Mouse (Mus musculus): ENCODE results near the gene Lpar1. TPM values are rescaled to one million over a fixed set of nuclear protein-coding genes. Genes with fewer than 3 reads are reported as not detected.

Lpar1 gene
- polyA plus RNA-seq, 1 experiment from 2014 or later = 29.6 TPM

DNA sequence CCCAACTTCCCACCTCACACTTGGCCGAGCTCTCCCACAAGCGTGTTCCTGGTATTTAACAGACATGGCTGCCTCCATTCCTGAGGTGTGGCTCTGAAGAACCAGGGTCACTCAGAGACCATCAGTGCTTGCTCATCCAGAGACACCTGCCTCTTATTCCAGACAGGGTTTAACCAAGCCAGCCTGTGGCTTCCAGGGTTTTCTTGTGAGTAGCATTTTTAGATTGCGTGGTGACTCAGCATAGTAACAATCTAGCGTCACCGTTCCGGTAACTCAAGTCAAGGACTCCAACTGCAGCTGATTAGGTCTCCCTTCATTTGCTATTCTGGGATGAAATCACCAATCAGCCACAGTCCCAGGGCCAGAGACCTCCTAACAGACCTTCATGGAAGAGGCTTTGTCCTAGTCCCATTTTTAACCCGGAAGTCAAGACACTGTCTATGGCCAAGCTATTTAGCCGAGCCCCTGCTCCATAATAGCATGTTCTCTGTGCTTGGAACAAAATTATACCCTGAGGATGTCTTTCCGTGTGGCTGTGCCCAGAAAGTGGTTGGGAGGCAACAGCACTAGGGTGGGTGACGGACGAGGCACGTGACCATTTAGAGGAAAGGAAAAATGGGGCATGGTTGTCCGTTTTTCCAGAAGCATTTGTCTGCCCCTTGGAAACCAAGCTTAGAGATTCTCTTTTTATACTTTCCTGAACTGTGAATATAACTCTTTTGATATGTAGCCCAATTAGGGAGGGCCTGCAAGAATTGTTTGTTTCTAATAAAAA lies 89.1 kb downstream of the Lpar1 start:
- Histone ChIP-seq H3K9me3 (no peaks in the 10 kb centered on the region), H3K27ac (replicated peaks) (no peak overlapping the region), H3K4me2 (replicated peaks) (no peak overlapping the region), H3K4me3 (no peak overlapping the region), H3K27me3 (no peaks in the 10 kb centered on the region), H3K9ac (replicated peaks) (no peak overlapping the region), H3K4me1 (no peaks in the 10 kb centered on the region), H3K36me3 (no peaks in the 10 kb centered on the region)
- ATAC-seq (replicated peaks) = no peak
- 83% methylated on average over 13 of the region's 13 CpGs for WGBS

DNA sequence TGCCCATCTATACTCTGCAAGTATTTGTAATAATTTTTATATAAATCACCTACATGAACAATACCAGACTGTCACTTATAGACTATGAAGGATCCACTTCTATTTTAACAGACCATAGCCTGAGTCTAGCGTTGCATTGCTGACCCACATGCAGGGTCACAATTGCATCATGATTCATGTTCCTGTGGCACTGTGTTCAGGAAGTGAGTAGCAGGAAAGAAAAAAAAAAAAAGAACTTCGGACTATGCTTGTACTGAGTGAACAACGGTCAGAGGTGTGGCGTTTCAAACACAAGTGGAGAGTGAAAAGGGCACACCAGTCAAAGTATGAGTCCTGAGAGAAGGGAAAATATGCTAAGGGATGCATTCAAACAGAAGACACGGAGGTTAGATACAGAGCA lies 90.7 kb downstream of the Lpar1 start:
- H3K9me3 ChIP-seq = no peaks in the 10 kb centered on the region
- H3K27me3 ChIP-seq = no peaks in the 10 kb centered on the region
- 93% methylated on average over 5 of the region's 5 CpGs for WGBS
- no peak overlapping the region for H3K4me3 ChIP-seq
- no peak overlapping the region for H3K27ac ChIP-seq (replicated peaks)
- no peak overlapping the region for H3K9ac ChIP-seq (replicated peaks)
- H3K4me2 ChIP-seq (replicated peaks) = no peak overlapping the region
- ATAC-seq (replicated peaks) = no peak
- H3K36me3 ChIP-seq = no peaks in the 10 kb centered on the region
- no peaks in the 10 kb centered on the region for H3K4me1 ChIP-seq

DNA sequence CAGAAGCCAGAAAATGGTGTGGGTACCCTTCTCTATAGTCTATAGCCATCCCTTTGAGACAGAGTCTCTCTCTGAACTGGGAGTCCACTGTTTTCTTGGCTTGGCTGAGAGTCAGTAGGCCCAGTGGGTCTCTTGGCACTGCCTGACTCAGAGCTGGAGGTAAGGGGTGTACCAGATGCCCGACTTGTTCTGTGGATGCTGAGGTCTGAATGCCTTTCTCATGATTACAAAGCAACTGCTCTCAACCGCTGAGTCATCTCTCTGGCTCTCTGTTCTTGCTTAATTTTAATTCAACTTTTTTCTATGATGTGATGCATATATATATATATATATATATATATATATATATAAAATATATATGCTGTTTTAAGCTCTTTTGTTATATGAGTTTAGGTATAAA lies 91.1 kb downstream of the Lpar1 start:
- Histone ChIP-seq H3K27me3 (no peaks in the 10 kb centered on the region), H3K4me1 (no peaks in the 10 kb centered on the region), H3K27ac (replicated peaks) (no peak overlapping the region), H3K9me3 (no peaks in the 10 kb centered on the region), H3K9ac (replicated peaks) (no peak overlapping the region), H3K4me2 (replicated peaks) (no peak overlapping the region), H3K4me3 (no peak overlapping the region), H3K36me3 (no peaks in the 10 kb centered on the region)
- WGBS = 90% methylated on average over 2 of the region's 2 CpGs
- no peak for ATAC-seq (replicated peaks)

DNA sequence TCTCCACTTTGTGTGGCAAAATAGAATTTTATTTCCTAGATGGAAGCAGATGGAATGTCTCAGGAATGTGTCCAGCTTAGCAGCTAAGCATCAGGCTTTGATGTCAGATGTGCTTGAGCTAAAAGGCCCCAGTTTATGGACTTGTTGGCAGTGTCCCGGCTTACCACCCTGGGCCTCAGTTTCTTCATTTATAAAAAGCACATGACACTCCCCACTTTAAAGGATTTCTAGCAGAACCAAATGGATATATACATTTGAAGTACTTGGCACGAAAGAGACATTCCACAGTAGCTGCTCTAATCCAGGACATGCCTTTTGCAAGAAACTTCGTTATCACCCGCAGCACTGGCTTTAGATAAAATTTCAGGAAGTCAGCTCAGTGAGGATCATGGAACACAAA lies 100.4 kb downstream of the Lpar1 start:
- no peak overlapping the region for H3K4me2 ChIP-seq (replicated peaks)
- H3K27ac ChIP-seq (replicated peaks) = no peak overlapping the region
- H3K4me1 ChIP-seq = no peaks in the 10 kb centered on the region
- H3K27me3 ChIP-seq = no peaks in the 10 kb centered on the region
- H3K9ac ChIP-seq (replicated peaks) = no peak overlapping the region
- ATAC-seq (replicated peaks) = no peak
- H3K9me3 ChIP-seq = no peaks in the 10 kb centered on the region
- 84% methylated on average over 4 of the region's 4 CpGs for whole genome bisulfite sequencing
- no peaks in the 10 kb centered on the region for H3K36me3 ChIP-seq
- H3K4me3 ChIP-seq = no peak overlapping the region

DNA sequence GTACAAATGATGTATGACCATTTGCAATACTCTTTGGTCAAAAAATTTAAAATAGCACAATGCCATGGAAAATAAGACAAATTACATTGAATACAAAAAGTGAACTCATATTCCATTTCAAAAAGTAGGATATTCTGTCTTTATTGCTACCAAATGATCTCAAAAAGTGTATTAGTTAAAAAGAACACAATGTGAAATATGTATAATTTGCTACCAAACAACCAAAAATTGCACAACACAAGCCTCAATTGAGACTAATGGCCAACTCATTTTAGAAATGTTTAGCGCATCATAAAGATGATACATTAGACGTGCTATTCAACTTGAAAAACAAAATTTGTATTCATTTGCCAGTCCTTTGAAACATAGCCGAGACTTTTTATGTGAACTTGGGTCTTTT lies 104.9 kb downstream of the Lpar1 start:
- Histone ChIP-seq H3K4me3 (no peak overlapping the region), H3K27me3 (no peaks in the 10 kb centered on the region), H3K9me3 (no peaks in the 10 kb centered on the region), H3K4me1 (no peaks in the 10 kb centered on the region), H3K9ac (replicated peaks) (no peak overlapping the region), H3K4me2 (replicated peaks) (no peak overlapping the region), H3K36me3 (no peaks in the 10 kb centered on the region), H3K27ac (replicated peaks) (no peak overlapping the region)
- no peak for ATAC-seq (replicated peaks)
- 87% methylated on average over 3 of the region's 3 CpGs for WGBS

DNA sequence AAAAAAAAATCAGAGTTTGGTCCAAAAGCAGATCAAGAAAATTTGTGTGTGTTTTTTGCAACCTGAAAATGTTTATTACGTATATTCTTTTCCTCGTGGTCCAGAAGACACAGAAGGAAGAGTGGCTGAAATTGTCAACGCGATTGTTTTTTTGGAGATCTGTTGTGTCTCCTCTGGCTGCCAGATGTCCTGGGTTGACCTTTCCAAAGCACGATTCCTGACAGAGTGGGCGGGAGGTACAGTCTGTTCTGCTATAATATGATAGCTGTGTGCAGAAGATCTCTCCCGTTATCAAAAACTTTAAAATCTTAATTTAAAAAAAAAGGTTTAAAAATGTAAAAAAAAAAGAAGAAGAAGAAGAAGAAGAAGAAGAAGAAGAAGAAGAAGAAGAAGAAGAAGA lies 105.9 kb downstream of the Lpar1 start:
- no peaks in the 10 kb centered on the region for H3K36me3 ChIP-seq
- no peak overlapping the region for H3K4me2 ChIP-seq (replicated peaks)
- H3K9me3 ChIP-seq = no peaks in the 10 kb centered on the region
- no peaks in the 10 kb centered on the region for H3K4me1 ChIP-seq
- WGBS = 89% methylated on average over 7 of the region's 7 CpGs
- no peak overlapping the region for H3K4me3 ChIP-seq
- no peak overlapping the region for H3K9ac ChIP-seq (replicated peaks)
- H3K27me3 ChIP-seq = no peaks in the 10 kb centered on the region
- no peak overlapping the region for H3K27ac ChIP-seq (replicated peaks)
- no peak for ATAC-seq (replicated peaks)

DNA sequence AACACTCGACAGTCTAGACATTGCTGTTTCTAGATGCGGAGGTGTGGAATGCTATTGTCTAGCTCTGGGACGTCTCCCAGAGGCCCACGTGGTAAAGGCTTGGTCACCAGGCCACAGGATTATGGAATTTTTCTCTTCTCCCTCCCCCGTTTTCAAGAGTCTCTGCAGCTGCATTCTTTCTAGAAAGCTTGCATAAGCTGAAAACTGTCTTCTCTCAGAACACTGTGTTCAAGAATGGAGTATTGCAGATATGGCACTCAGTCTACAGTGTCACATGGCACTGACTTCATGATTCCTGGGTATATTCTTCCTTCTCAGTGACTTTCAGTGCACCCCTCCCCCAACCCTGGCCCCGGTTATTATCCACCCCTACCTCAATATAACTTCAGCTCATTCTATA lies 107.9 kb downstream of the Lpar1 start:
- Histone ChIP-seq H3K27ac (replicated peaks) (no peak overlapping the region), H3K36me3 (no peaks in the 10 kb centered on the region), H3K9me3 (no peaks in the 10 kb centered on the region), H3K4me2 (replicated peaks) (no peak overlapping the region), H3K27me3 (no peaks in the 10 kb centered on the region), H3K9ac (replicated peaks) (no peak overlapping the region), H3K4me3 (no peak overlapping the region), H3K4me1 (no peaks in the 10 kb centered on the region)
- no peak for ATAC-seq (replicated peaks)
- 80% methylated on average over 6 of the region's 6 CpGs for WGBS

DNA sequence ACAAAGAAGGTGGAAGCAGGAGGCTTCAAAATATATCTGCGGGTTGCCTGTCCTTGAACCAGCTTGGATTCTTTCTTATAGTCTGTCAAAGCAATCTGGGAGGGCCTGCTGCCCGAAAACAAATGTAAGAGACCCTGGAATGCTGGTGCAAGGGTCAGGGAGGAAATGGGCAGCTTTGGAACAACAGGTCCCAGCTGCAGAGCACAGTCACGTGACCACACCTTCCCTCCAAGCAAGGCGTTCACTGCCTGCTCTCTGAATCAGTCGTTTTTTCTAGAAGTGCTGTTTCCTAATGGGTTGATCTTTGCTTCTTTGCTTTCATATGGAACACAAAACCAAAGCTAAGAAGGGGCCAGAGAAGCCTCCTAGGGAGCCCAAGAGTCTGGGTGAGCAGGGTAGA lies 111.4 kb downstream of the Lpar1 start:
- no peaks in the 10 kb centered on the region for H3K36me3 ChIP-seq
- ATAC-seq (replicated peaks) = no peak
- no peak overlapping the region for H3K9ac ChIP-seq (replicated peaks)
- no peaks in the 10 kb centered on the region for H3K27me3 ChIP-seq
- no peak overlapping the region for H3K4me3 ChIP-seq
- H3K4me1 ChIP-seq = peaks cover 3% of the 10 kb centered on the region
- no peaks in the 10 kb centered on the region for H3K9me3 ChIP-seq
- no peak overlapping the region for H3K27ac ChIP-seq (replicated peaks)
- H3K4me2 ChIP-seq (replicated peaks) = no peak overlapping the region
- 53% methylated on average over 5 of the region's 5 CpGs for whole genome bisulfite sequencing

DNA sequence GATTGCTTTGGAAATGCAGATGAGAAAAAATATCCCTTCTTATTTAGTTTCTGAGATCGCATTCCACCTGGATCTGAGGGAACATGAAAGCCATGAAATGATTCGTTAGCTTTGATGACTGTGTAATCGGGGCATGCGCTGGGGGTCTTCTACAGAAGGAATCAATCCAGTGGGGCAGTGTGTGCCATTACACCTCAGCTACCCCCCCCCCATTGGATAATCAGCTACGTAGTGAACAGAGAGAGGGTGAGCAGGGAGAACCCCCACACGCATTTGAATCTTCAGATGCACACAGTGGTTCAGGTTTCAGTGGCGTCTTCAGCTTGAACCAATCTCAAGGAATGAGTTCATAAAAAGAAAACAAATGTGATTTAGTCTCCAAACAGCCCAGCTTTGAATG lies 115.0 kb downstream of the Lpar1 start:
- Histone ChIP-seq H3K9me3 (no peaks in the 10 kb centered on the region), H3K27ac (replicated peaks) (no peak overlapping the region), H3K9ac (replicated peaks) (no peak overlapping the region), H3K27me3 (no peaks in the 10 kb centered on the region), H3K36me3 (no peaks in the 10 kb centered on the region), H3K4me1 (peaks cover 3% of the 10 kb centered on the region), H3K4me2 (replicated peaks) (no peak overlapping the region), H3K4me3 (no peak overlapping the region)
- WGBS = 43% methylated on average over 7 of the region's 7 CpGs
- ATAC-seq (replicated peaks) = peak; percentile 55; the same call in 1 of the 2 replicates

DNA sequence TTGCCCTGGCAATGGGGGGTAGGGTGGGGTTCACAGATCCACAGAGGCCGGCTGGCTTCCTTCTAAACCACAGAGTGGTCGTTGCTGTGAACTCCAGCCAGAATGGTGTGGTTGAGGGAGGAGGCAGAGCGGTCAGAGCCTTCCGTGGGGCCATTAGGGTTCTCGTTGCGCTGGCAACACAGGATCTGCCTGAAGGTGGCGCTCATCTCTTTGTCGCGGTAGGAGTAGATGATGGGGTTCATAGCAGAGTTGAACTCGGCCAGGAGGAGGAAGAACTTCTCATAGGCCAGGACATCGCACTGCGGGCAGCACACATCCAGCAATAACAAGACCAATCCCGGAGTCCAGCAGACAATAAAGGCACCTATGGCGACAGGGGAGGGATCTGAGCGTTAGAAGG lies 116.4 kb downstream of the Lpar1 start:
- Histone ChIP-seq H3K27me3 (no peaks in the 10 kb centered on the region), H3K9me3 (no peaks in the 10 kb centered on the region), H3K4me3 (no peak overlapping the region), H3K27ac (replicated peaks) (no peak overlapping the region), H3K9ac (replicated peaks) (no peak overlapping the region), H3K4me2 (replicated peaks) (no peak overlapping the region), H3K36me3 (no peaks in the 10 kb centered on the region), H3K4me1 (peaks cover 3% of the 10 kb centered on the region)
- WGBS = 91% methylated on average over 15 of the region's 15 CpGs
- ATAC-seq (replicated peaks) = no peak

DNA sequence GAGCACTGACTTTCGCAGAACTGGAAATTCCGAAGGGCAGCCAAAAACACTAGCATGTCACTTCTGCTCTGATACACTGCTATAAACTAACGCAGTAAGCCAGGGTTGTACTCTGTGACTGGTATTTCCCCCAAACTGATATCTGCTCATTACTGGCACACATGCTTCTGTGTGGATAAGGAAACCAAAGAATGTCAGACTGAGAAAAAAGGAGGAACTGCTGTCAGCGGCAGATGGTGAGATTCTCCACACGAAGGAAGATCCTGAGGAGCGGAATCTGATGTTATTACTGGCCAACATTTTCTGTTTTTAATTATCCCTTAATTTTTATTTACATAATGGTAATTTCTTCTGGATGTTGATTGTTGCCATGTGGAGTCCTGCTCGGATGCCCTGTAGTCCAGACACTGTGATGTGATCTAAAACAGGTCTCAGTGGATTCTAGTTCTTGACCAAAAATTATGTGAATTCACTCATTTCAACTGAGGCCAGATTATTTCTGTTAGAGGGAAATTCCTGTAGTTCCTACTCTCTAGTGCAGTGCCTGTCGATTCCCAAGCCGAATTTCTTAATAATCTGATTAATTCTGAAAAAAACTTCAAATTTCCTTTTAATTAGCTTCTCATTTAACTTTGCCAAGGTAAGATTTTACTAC lies 130.3 kb downstream of the Lpar1 start:
- H3K4me3 ChIP-seq = no peak overlapping the region
- H3K27ac ChIP-seq (replicated peaks) = 0 out of 2 replicates have a peak overlapping the region, but pooled peaks have one; percentile 31
- no peaks in the 10 kb centered on the region for H3K9me3 ChIP-seq
- no peaks in the 10 kb centered on the region for H3K27me3 ChIP-seq
- ATAC-seq (replicated peaks) = peak; percentile 89
- H3K4me1 ChIP-seq = peaks cover 6% of the 10 kb centered on the region; the same call in 1 of the 2 replicates
- H3K36me3 ChIP-seq = no peaks in the 10 kb centered on the region
- no peak overlapping the region for H3K9ac ChIP-seq (replicated peaks)
- 61% methylated on average over 9 of the region's 9 CpGs for WGBS
- H3K4me2 ChIP-seq (replicated peaks) = no peak overlapping the region

DNA sequence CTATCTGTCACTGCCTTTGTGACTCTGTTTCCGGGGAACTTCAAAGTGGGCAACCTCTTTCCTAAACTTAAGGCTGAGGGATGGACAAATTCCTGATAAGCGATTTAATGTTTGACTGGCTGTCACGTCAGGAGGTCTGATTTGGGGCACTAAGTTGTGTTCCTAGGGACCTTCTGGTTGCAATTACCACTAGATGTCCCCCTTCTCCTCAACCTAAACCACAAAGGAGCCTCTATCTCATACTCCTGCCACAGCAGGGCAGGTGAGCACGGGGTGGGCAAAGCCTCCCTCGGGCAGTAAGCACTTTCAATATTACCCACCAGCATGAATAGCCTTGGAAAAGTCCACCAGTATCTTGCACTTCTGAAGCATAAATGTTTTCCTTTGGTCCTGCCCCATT lies 134.5 kb downstream of the Lpar1 start:
- Histone ChIP-seq H3K27me3 (no peaks in the 10 kb centered on the region), H3K9me3 (no peaks in the 10 kb centered on the region), H3K27ac (replicated peaks) (no peak overlapping the region), H3K36me3 (no peaks in the 10 kb centered on the region), H3K9ac (replicated peaks) (no peak overlapping the region), H3K4me2 (replicated peaks) (no peak overlapping the region), H3K4me3 (no peak overlapping the region), H3K4me1 (peaks cover 11% of the 10 kb centered on the region; the same call in 1 of the 2 replicates)
- 54% methylated on average over 5 of the region's 5 CpGs for WGBS
- ATAC-seq (replicated peaks) = no peak

Data from forebrain, embryonic 15.5 days (tissue).